Mouse (Mus musculus) right cerebral cortex, postnatal 4 days (tissue): ENCODE measurements around the gene Zfp668.
"Not testable (repeated sequence)": the region's sequence is repeated elsewhere in the genome, so short reads cannot be mapped to it uniquely, and the experiment has no call there.

ENCODE experiments used
- DNase-seq: peaks from one replicate; pipeline ENCODE4 v3.0.0-alpha.2; 2022

Gene Zfp668

GRCm38 (mm10) chr7:127876467-127877348 lies at the start of gene Zfp668:
TSS of gene Zfp668 (minus strand) at chr7:127876828.
- DNase-seq = peak; percentile 88

GRCm38 (mm10) chr7:127926066-127926465 lies 49.4 kb upstream of the Zfp668 start:
- DNase-seq = no peak

DNA sequence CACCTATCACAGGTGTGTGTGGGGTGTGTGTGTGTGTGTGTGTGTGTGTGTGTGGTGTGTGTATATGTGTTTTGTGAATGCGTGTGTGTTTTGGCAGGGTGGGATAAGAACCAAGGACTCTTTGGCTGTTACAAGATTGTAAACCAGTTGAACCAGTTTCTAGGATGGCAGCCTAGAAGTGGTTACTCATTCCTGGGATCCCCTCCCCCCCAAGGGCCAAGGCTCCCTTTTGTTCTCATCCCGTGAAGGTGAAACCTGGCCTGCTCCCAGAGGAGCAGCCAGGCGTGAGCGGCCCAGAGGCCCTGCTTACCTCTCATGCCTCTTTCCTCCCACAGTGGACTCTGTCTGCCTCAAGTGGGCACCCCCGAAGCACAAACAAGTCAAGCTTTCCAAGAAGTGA lies 48.6 kb upstream of the Zfp668 start:
- no peak for DNase-seq

- no peak for DNase-seq
Measured at GRCm38 (mm10) chr7:127923714-127924113, 47.1 kb upstream of the Zfp668 start.

DNA sequence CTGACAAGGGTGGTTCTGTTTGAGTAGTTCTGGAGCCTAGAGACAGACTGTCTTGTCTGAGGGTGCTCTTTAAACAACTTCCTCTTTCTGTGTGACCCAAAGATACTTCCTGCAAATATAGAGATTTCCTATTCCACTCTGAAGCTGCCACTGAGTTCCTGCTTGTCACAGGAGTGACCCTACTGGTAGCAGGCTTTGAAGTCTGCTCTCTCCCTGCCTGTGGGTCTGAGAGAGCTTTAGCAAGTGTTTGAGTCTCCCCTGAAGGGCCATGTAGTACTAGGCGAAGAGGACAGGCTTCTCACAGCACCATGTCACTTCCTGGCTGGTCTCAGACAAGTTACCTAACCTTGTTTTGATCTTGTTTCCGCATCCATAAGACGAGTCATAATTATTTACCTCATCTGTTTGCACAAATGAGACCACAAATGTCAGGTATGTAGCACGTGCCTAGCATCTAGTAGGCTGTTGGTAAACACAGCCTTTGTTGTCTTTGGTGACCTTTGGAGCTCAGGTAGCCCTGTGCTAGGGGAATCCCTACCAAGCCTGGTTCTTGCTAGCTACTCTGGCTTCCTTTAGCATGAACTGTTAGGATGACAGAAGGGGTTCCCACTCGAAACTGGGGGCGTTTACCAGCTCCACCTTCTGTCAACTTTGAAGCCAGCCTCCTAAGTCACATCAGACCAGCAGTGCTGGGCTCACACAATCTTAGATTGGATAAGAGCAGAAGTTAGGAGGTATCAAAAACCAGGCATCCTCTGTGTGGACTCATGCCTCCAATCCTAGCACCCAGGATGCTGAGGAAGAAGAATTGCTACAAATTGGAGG lies 46.0 kb upstream of the Zfp668 start:
- DNase-seq = no peak

DNA sequence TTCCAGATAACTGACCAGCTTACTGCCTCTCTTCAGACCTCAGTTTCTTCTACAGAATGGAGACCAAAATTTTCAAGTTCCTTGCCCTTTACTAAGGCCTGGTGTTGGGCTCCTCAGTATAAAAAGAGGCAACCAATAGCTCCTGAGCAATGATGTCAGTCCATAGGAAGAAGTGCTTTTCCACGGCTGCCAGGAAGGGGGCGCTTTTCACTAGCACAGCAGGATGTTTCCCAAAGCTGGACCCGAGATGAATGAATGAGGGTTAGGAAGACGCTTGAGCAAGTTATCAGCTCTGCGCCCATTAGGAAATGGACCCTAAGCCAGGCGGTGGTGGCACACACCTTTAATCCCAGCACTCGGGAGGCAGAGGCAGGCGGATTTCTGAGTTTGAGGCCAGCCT lies 44.9 kb upstream of the Zfp668 start:
- DNase-seq = no peak

DNA sequence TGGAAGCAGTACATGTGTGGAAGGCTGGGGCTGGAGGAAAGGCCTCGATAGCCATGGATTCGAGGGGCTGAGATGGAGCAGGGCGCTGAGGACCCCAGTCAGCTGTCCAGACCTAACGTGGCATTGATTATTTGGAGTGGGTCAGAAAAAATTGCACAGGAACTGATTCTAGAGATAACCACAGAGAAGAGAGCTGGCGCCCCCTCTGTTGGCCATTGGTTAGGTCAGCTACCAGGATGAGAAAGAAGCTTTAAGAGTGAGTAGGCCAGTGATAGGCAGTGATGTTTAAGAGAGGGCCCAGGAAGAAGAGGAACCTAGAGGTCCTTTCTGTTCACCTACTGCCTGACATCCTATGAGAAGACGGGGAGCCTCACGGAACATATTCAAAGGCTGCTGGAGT lies 42.7 kb upstream of the Zfp668 start:
- DNase-seq = peak; percentile 48

DNA sequence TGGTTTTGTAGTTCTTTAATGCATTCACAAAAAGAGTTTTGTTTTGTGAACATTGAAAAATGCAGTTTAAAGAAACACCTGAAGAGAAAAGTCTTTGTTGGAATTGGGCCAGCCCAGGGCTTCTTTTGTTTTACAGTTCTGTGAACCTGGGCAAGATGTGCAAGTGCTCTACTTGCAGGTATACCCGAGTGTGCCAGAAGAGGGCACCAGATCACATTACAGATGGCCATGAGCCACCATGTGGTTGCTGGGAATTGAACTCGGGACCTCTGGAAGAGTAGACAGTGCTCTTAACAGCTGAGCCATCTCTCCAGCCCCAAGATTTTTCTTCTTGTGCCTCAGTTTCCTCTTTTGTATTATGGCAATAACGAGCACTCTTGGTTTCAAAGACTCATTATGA lies 41.6 kb upstream of the Zfp668 start:
- peak; percentile 47 for DNase-seq

DNA sequence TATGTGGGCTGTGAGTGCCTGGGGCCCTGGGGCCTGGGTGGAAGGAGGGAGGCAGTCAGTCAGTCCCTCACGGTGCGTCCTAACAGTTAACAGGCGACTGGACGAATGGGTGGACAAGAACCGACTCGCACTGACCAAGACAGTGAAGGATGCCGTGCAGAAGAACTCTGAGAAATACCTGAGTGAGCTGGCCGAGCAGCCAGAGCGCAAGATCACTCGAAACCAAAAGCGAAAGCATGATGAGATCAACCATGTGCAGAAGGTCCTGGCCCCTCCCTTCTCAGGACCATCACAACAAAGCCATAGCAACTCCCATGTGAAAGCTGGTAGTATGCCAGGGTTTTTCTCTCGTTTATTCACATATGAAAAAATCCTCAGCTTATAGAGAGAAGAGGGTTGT lies 38.7 kb upstream of the Zfp668 start:
- DNase-seq = no peak

DNA sequence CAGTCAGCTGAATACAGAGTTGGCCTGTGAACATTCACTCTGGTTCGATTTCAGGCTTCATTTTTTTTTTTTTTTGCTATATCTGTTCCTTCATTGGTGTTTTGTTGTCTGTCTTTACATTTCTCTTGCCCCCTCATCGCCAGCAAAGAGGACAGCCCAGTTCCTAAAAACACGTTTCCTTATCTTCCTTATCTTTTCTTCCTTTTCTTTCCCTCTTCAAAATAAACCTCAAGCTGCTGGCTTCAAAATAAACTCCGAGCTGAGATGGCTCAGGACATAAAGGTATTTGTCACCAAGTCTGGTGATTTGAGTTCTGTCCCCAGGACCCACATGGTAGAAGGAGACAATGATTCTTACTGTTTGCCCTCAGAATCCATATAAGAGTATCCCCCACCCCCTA lies 36.3 kb upstream of the Zfp668 start:
- no peak for DNase-seq

DNA sequence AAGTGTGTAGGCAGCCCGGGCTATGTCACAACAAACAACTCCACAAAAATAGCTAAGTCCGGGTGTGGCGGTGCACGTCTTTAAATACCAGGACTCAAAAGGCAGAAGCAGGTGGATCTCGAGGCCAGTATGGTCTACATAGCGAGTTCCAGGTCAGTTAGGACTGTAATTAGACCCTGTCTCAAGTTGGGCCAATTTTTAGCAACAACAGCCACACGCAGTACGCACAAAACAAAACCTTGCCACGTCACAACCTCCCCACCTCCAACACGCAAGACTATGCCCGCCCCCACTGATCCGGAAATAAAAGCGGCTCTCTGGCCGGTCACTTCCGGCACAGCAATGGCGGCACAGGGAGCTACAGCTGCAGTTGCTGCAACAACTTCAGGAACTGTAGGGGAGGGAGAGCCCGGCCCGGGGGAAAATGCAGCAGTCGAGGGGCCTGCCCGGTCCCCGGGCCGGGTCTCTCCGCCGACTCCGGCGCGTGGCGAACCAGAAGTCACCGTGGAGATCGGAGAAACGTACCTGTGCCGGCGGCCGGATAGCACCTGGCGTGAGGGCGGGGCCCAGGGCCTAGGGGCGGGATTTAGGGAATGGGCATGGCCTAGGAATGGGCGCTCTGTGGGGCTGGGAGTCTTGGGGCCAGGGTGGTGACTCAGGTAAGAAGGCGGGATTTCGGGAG lies 35.7 kb upstream of the Zfp668 start, which contains the start of gene Kat8:
TSS of gene Kat8 (plus strand) at position 327 of the 682 bp plus-strand sequence.
- peak; percentile 83 for DNase-seq

DNA sequence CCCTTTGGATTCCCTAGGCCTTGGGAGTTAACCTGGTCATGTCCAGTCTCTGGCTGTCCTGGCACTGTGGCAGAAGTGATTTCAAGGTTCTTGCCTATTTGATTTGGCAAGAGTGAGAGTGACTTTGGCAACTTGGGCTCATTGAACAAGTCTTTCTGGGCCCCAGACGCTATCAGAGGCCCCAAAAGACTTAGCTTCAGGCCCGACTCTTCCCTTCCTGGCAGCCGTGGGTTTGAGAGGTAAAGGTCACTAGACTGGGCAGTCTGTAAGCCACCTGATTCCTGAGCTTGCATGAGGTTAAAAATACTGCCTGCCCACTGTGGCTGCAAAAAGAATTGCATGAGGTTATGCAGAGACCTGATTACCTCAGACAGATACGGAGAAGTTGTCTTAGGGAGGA lies 32.0 kb upstream of the Zfp668 start:
- no peak for DNase-seq

DNA sequence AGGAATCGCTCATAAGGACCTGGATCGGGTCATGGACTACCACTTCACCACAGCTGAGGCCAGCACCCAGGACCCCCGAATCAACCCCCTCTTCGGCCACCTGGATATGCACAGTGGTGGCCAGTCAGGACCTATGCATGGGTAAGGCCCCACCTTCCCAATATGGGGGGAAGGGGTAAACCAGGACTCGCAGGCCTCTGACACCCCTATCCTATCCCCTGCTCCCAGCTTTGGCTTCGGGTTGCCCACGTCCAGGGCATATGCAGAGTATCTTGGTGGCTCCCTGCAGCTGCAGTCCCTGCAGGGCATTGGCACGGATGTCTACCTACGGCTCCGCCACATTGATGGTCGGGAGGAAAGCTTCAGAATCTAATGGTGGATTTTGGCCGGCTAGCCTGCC lies 31.3 kb upstream of the Zfp668 start:
- no peak for DNase-seq

DNA sequence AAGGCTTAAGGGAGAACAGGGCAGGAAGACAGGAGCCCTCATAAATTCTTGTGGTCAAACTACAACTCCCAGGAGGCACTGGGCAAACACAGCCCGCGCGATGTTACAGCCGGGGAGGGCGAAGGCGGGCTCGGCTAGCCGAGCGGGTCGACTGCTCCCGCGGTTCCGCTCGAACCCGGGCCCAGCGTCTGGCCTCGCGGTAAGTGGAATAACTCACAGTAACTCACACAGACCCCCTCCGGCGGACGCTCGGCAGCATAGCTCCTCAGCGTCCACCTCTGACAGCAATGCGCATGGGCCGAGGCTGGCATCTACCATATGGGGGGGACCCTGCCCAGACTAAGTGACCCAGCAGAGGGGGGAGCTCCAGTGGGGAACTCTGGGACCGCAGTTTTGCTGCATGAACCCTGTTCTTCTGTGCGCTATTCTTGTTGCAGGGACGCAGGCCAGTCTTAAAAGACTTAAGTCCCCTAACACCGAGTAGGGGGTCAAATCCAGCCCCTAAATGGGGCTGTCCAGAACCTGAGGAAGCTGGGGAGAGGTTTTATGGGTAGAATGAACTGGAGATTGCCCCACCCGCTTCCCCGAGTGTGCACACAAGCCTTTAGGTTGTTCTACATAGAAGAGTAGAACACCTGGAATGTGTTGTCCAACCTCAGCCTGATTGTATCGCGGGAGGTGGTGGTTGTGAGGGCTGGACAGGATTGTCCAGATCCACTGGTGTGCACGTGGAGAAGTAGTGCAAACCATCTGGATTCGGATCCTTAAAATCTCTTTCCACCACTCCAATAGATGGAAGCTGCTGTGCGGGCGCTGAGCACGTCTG lies 27.6 kb upstream of the Zfp668 start, which contains the start of gene Bckdk:
TSS of gene Bckdk (plus strand) at position 112 of the 826 bp plus-strand sequence.
- DNase-seq = peak; percentile 80

- DNase-seq = no peak
Measured at GRCm38 (mm10) chr7:127901772-127902171, 25.1 kb upstream of the Zfp668 start.

DNA sequence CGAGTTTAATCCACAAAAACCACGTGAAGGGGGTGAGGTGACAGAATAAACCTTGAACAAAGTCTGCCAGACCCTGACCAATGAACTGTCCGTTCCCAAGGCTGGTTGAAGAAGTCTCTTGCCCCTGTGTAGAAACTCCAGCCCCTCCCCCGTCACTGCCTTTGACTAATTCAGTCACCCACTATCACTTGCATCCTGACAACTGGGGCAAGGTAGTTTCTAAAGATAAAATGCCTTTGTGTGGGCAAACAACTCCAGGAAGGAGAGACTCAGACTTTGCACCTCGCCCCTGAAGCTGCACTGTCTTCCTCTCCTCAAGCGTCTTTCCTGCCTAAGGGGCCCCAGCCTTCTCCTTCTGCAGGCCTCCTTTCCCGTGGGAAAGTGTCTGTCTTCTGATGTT lies 23.4 kb upstream of the Zfp668 start:
- DNase-seq = no peak

DNA sequence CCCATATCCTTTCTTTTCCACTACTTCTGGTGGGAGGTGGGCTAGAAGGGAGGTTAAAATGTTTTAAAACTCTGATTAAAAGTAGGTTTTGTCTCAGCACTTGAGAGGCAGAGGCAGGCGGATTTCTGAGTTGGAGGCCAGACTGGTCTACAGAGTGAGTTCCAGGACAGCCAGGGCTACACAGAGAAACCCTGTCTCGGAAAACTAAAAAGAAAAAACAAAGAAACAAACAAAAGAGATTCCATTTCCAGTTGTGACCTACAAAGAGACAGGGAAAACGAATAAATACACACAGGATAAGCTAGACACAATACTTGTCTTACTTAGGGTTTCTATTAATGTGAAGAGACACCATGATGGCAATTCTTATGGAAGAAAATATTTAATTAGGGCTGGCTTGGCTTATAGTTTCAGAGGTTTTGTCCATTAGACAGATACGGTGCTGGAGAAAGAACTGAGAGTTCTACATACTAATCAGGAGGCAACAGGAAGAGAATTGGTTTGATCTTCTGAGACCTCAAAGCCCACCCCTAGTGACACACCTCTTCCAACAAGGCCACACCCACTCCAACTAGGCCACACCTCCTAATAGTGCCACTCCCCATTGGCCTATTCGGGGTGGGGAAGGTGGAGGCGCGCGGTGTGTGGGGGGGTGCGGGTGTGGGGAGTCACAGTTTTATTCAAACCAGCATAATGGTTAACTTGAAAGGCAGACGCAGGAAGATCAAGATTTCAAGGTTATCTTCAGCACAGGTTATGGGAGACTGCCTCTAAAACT lies 21.7 kb upstream of the Zfp668 start:
- no peak for DNase-seq

- no peak for DNase-seq
Measured at GRCm38 (mm10) chr7:127897542-127897941, 20.9 kb upstream of the Zfp668 start.

DNA sequence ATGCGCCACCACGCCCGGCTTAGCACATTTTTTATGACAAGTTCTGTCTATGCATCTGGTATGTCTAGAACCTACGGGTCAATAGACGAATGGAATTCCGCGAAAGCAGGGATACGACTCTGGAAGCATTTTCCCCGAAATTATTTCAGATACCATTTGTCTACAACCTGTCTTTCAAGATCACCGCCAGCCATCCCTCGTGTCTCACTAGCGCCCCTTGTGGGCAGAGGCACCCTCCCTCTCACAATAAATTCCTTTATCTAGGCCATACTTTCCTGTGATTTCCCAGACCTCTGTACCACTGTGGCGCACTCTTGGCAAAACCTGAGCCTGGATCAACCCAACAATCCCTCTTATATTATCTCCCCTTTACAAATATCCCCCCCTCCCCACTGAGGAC lies 19.8 kb upstream of the Zfp668 start:
- peak; percentile 69 for DNase-seq

GRCm38 (mm10) chr7:127895891-127896290 lies 19.3 kb upstream of the Zfp668 start:
- DNase-seq = not testable (repeated sequence)

DNA sequence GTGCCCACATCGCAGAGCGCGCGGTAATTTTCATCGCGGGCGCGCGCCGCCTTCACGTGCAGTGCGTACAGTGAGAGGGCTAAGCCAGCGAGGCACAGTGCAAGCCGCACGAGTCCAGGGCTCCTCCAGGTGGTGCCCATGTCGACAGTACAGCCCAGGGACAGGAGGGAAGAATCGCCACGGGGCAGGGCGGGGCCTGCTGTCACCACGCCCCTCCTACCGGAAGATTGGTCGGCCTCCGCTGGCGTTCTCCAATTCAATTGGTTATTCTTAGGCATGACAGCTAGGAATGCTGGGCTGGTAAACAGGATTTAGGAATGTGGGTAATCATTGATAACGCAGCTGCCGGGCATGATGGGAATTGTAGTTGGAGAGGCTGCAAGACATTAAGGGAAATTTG lies 18.8 kb upstream of the Zfp668 start, which contains the start of the genes Gm21974 and Vkorc1:
TSS of gene Gm21974 (minus strand) at position 13 of the 400 bp plus-strand sequence.
TSS of gene Vkorc1 (minus strand) at position 176 of the 400 bp plus-strand sequence.
- DNase-seq = peak; percentile 84
